Mouse (Mus musculus) forebrain, embryonic 12.5 days (tissue): Measurements from ENCODE around the gene Man1a. TPM values are rescaled to one million over a fixed set of nuclear protein-coding genes. Genes with fewer than 3 reads are reported as not detected.

Experiments
- ATAC-seq: fragments of 200-750 bp; cut with Nextera tagmentation; 2 replicates; pipeline ENCODE4 v1.8.0; 2017; ENCODE audit warnings: moderate TSS enrichment; ENCODE audit not compliant: low FRiP score
- H3K27ac ChIP-seq: fragments of 300-500 bp; sonication (generic); 2 replicates; pipeline ENCODE4 v1.5.1; 2016; ENCODE audit warnings: mild to moderate bottlenecking
- H3K27me3 ChIP-seq: fragments of 300-500 bp; sonication (generic); 2 replicates; pipeline ENCODE4 v1.6.1; 2016; ENCODE audit warnings: mild to moderate bottlenecking
- H3K36me3 ChIP-seq: fragments of 300-500 bp; sonication (generic); replicated peaks from 2 replicates; pipeline ENCODE4 v1.6.1; 2016; ENCODE audit warnings: mild to moderate bottlenecking
- H3K4me1 ChIP-seq: fragments of 300-500 bp; sonication (generic); 2 replicates; pipeline ENCODE4 v1.6.1; 2016
- H3K4me2 ChIP-seq: fragments of 300-500 bp; sonication (generic); 2 replicates; pipeline ENCODE4 v1.6.1; 2016; ENCODE audit warnings: mild to moderate bottlenecking, moderate library complexity
- H3K4me3 ChIP-seq: fragments of 300-500 bp; sonication (generic); replicated peaks from 2 replicates; pipeline ENCODE4 v1.5.1; 2016; ENCODE audit warnings: mild to moderate bottlenecking
- H3K9ac ChIP-seq: fragments of 300-500 bp; sonication (generic); 2 replicates; pipeline ENCODE4 v1.6.1; 2016; ENCODE audit warnings: mild to moderate bottlenecking
- H3K9me3 ChIP-seq: fragments of 300-500 bp; sonication (generic); 2 replicates; pipeline ENCODE4 v1.6.1; 2016
- WGBS: fragments of 180-500 bp; shearing (Covaris S2); methylation state at CpG from one replicate; pipeline ENCODE4 v1.1.7; 2016; 5-methylcytosine and 5-hydroxymethylcytosine counted together
- polyA plus RNA-seq: library from polyadenylated mRNA; unstranded; fragments of >200 nt; fragmentation: Nextera tagmentation; extraction: Ambion mirVana; gene quantifications from 2 replicates; pipeline ENCODE4 v1.2.1, GENCODE M21; 2016

Man1a gene
- polyA plus RNA-seq, 1 experiment from 2014 or later = 1.8 TPM

DNA sequence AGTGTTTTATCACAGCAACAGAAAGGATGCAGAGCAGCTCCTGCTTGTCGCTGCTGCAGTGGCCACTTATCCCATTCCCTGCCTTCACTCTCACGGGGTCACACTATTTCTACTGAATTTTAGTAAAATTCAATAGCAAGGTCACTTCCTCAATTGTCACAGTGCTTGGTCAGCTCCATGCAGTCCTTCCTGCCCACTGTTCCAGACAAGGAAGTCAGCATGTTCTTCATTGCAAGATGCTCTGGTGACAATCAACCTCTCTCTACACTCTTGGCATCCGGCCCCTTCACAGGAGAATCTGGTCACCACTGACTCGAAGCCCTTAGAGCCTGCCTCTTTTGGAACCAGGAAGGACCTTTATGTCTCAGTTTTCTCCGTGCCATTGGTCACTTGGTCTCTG lies 148.5 kb downstream of the Man1a start:
- no peak overlapping the region for H3K4me3 ChIP-seq
- WGBS = 89% methylated on average over 5 of the region's 5 CpGs

DNA sequence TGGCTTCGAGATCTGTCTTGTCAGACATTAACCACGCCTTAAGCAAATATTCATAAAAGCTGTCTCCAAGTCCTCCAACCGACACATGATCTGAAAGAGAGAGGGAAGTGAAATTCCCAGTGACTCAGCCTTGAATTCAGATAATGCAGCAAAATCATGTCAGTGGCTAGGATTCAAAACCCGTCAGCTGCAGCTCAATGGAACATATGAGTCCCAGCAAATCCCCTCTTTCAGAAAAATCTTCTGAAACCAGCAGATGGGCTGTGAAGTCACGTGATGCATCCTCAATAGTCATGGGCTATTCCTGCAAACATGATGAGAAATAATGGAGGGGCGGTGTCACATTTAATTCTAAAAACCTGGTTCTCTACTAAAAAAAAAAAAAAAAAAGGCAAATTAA lies 151.0 kb downstream of the Man1a start:
- no peaks in the 10 kb centered on the region for H3K9me3 ChIP-seq
- H3K4me1 ChIP-seq = no peaks in the 10 kb centered on the region
- no peak overlapping the region for H3K9ac ChIP-seq
- H3K27ac ChIP-seq = no peak overlapping the region
- WGBS = 84% methylated on average over 6 of the region's 6 CpGs
- no peak overlapping the region for H3K4me3 ChIP-seq
- H3K27me3 ChIP-seq = no peaks in the 10 kb centered on the region
- H3K36me3 ChIP-seq = no peaks in the 10 kb centered on the region
- no peak for ATAC-seq
- H3K4me2 ChIP-seq = no peak overlapping the region

More for the DNA sequence above, 148.5 kb downstream of the Man1a start:
- Histone ChIP-seq H3K9me3 (no peaks in the 10 kb centered on the region), H3K27me3 (no peaks in the 10 kb centered on the region), H3K27ac (no peak overlapping the region), H3K36me3 (no peaks in the 10 kb centered on the region), H3K9ac (no peak overlapping the region), H3K4me1 (no peaks in the 10 kb centered on the region), H3K4me2 (no peak overlapping the region)
- ATAC-seq = no peak

DNA sequence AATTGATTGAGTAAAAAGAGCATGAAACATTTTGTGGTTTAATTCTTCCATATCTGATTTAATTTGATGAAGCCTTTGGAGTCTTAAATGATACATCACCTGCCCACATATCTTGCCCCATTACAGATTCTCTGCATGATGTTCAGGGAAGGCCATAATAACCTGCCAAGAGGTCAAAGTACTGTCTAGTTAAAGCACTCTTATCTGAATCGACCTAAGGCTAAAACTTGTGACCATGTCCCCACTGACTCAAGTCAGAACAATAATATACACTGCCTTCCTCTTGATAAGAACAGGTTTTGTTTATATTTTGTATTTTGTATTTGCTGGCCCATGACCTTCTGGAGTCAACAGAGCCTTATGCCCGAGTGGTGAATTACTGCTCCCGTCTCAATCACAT lies 154.2 kb downstream of the Man1a start:
- H3K4me3 ChIP-seq = no peak overlapping the region
- no peaks in the 10 kb centered on the region for H3K4me1 ChIP-seq
- no peaks in the 10 kb centered on the region for H3K9me3 ChIP-seq
- WGBS = 88% methylated on average over 3 of the region's 3 CpGs
- H3K9ac ChIP-seq = no peak overlapping the region
- H3K4me2 ChIP-seq = no peak overlapping the region
- no peak overlapping the region for H3K27ac ChIP-seq
- ATAC-seq = no peak
- no peaks in the 10 kb centered on the region for H3K27me3 ChIP-seq
- no peaks in the 10 kb centered on the region for H3K36me3 ChIP-seq

DNA sequence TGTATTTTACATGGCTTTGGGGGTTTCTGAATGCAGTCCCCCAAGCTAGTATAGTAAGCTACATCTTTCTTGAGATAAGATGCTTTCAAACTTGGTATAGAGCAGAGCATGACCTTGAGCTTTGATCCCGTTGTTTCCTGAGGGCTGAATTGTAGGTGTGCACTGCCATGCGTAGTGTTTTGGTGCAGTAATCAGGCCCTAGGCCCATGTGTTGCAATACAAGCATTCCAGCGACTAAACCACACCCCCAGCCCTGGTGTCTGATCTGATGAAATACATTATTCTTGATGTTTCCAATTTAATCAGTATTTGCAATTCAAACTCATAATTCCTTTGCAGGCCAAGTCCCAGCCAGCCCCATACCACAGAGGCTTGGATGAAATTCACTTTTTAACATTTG lies 158.9 kb downstream of the Man1a start:
- H3K9me3 ChIP-seq = no peaks in the 10 kb centered on the region
- no peak overlapping the region for H3K4me3 ChIP-seq
- ATAC-seq = no peak
- no peaks in the 10 kb centered on the region for H3K4me1 ChIP-seq
- no peak overlapping the region for H3K27ac ChIP-seq
- H3K9ac ChIP-seq = no peak overlapping the region
- H3K27me3 ChIP-seq = no peaks in the 10 kb centered on the region
- H3K36me3 ChIP-seq = no peaks in the 10 kb centered on the region
- 87% methylated on average over 3 of the region's 3 CpGs for WGBS
- H3K4me2 ChIP-seq = no peak overlapping the region

DNA sequence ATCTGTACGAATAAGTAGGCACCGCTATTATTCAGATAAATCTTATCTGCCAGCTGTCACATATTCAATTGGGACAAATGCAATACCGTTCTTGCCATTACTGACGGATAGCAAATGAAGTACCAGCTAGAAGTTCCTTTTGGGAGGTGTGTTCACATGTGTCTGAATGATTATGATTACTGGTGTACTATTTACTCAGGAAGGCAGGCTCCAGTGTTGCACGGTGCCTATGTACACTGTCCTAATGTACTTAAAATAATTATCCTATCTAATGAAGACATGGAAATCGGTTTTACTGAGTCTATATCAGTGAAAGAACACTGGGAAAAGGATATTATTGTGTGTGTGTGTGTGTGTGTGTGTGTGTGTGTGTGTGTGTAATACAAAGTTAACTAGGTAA lies 160.7 kb downstream of the Man1a start:
- H3K4me1 ChIP-seq = no peaks in the 10 kb centered on the region
- ATAC-seq = no peak
- no peak overlapping the region for H3K4me3 ChIP-seq
- no peaks in the 10 kb centered on the region for H3K27me3 ChIP-seq
- no peak overlapping the region for H3K4me2 ChIP-seq
- H3K36me3 ChIP-seq = no peaks in the 10 kb centered on the region
- H3K9ac ChIP-seq = no peak overlapping the region
- 89% methylated on average over 6 of the region's 6 CpGs for WGBS
- H3K9me3 ChIP-seq = no peaks in the 10 kb centered on the region
- no peak overlapping the region for H3K27ac ChIP-seq

DNA sequence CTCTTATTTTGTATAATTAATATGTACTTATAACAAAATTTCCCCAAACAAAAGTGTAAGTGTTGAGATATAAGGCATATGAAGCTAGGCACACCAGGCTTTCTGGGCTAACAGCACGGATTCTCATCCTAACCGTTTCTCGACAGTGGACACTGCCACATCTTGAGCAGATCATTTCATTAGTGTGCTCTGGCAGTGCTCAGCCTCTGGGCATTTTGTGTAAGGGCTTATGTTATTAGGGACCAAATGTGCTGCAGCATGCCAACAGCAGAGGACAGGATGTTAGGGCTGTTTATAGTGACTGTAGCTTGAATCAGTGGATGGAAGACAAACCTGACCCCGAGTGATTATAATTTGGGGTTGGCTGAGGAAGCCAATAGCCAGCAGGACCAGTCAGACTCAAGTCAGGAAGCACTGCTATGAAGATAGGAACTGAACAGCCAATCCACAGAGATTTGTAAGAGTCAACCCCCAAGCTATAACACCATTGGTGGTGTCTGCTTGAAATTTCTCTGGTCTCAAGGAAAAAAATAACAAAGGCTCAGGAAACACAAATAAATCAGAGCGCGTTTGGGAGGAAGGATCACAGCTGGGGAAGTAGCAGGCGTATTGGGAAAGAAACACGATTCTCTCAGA lies 161.3 kb downstream of the Man1a start:
- no peaks in the 10 kb centered on the region for H3K27me3 ChIP-seq
- H3K9ac ChIP-seq = no peak overlapping the region
- no peak overlapping the region for H3K27ac ChIP-seq
- no peak for ATAC-seq
- no peak overlapping the region for H3K4me2 ChIP-seq
- WGBS = 76% methylated on average over 8 of the region's 8 CpGs
- no peaks in the 10 kb centered on the region for H3K9me3 ChIP-seq
- no peak overlapping the region for H3K4me3 ChIP-seq
- no peaks in the 10 kb centered on the region for H3K36me3 ChIP-seq
- H3K4me1 ChIP-seq = no peaks in the 10 kb centered on the region

DNA sequence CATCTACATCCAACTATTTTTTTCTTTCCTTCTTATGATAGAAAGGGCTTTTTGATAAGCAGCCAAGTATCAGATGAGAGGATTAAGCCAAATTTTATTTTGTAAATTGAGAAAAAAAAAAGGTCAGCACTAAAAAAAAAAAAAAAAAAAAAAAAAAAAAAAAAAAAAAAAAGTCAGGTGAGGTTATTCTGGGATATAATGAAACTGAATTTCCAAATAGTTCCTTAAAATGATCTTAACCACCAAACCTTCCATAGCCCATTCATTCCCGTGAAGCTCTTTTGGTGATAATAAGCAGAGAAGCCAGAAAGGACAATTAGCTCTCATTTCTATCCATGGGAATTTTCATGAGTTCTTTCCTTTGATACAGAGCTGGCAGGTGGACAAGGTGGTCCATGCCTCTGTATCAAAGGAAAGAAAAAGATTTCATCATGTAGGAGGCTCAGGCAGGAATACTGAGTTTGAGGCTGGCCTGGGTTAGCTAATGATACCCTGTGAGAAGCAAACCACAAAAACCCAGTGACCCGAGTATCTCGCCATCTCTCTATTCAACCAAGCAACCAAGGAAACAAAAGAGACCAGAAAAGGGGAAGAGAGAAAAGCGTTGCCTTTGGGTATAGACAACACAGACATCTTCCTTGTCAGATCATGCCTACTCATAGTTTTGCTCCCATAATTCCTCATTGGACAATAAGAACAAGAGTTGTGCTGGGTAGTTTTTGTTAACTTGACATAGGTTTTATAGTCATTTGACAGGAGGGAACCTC lies 162.7 kb downstream of the Man1a start:
- Histone ChIP-seq H3K9ac (no peak overlapping the region), H3K4me1 (no peaks in the 10 kb centered on the region), H3K9me3 (no peaks in the 10 kb centered on the region), H3K4me2 (no peak overlapping the region), H3K27me3 (no peaks in the 10 kb centered on the region), H3K36me3 (no peaks in the 10 kb centered on the region), H3K4me3 (no peak overlapping the region), H3K27ac (no peak overlapping the region)
- ATAC-seq = no peak
- 86% methylated on average over 4 of the region's 4 CpGs for WGBS

DNA sequence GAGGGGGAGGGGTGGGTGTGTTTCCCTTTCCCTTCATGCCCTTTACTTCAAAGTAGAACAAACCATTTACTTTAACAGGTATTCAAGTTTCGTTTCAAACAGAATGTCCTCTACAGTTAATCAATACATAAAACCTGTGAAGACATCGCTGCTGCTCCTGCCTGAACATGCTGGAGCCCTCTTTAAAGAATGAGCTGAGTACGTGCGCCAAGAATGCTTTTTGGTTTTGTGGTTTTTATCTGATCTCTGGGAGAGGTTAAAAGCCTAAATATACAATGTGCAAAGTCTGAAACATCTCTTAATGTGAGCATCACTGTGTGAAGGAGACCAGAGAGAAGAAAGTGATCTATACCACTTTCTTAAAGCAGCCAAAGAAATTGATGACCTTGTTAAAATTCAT lies 186.9 kb downstream of the Man1a start:
- 88% methylated on average over 4 of the region's 4 CpGs for WGBS
- Histone ChIP-seq H3K27ac (no peak overlapping the region), H3K4me1 (no peaks in the 10 kb centered on the region), H3K9me3 (no peaks in the 10 kb centered on the region), H3K36me3 (no peaks in the 10 kb centered on the region), H3K9ac (no peak overlapping the region), H3K4me3 (no peak overlapping the region), H3K27me3 (no peaks in the 10 kb centered on the region), H3K4me2 (no peak overlapping the region)
- no peak for ATAC-seq

DNA sequence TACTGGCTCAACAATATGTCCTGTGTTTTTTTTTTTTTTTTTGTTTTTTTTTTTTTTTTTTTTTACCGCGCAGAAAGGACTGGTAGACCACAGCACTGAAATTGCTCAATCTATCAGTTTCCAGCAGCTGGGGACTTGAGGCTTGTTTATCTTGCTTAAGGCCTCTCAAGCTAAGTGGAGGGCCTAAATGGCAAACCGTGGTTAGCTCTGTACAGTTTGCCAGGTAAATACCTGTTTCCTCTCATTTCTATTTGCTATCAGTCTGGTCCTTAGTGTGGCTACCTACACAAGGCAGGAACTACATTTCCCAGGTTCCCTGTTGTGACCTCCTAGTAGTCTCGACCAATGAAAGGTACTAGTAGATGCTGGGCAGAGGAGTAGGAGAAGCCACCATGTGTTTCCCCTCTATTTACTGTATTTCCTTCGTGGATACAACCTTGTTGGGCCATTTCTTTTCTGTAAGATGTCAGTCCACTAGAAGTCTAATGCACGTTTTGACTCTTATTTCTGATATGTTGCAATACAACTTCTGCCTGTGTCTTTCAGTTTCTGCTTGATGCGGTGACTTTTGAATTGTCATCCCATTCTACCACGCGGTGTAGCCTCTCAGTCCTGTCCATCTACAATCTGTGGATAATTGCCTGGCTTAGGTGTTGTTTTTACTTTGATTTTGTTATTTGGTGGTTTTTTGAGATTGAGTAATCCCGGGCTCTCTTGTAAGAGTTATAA lies 187.9 kb downstream of the Man1a start:
- WGBS = 88% methylated on average over 10 of the region's 10 CpGs

DNA sequence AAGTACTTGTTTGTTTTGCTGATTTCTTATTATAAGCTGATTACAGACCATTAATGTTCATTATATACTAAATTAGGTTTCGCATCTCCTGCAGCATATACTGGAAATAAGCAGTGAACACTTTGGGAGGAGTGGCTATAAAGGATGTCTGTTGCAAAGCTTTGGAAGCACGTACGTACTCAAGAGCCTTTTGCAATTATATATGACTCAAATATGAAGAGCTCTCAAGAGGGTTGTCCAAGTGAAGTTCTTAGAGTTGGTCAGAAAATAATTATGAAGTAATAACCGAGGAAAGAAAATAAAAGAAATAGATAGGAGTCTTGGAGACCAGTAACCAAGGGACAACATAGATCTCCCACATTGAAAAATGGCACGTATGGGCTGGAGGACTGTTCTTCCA lies 189.9 kb downstream of the Man1a start:
- no peak overlapping the region for H3K9ac ChIP-seq
- ATAC-seq = no peak
- H3K4me1 ChIP-seq = no peaks in the 10 kb centered on the region
- H3K4me2 ChIP-seq = no peak overlapping the region
- H3K36me3 ChIP-seq = no peaks in the 10 kb centered on the region
- no peak overlapping the region for H3K4me3 ChIP-seq
- no peaks in the 10 kb centered on the region for H3K27me3 ChIP-seq
- WGBS = 84% methylated on average over 5 of the region's 5 CpGs
- H3K27ac ChIP-seq = no peak overlapping the region
- no peaks in the 10 kb centered on the region for H3K9me3 ChIP-seq

More for the DNA sequence above, 187.9 kb downstream of the Man1a start:
- Histone ChIP-seq H3K36me3 (no peaks in the 10 kb centered on the region), H3K4me3 (no peak overlapping the region), H3K4me2 (no peak overlapping the region), H3K27me3 (no peaks in the 10 kb centered on the region), H3K9ac (no peak overlapping the region), H3K9me3 (no peaks in the 10 kb centered on the region), H3K4me1 (no peaks in the 10 kb centered on the region), H3K27ac (no peak overlapping the region)
- ATAC-seq = no peak

DNA sequence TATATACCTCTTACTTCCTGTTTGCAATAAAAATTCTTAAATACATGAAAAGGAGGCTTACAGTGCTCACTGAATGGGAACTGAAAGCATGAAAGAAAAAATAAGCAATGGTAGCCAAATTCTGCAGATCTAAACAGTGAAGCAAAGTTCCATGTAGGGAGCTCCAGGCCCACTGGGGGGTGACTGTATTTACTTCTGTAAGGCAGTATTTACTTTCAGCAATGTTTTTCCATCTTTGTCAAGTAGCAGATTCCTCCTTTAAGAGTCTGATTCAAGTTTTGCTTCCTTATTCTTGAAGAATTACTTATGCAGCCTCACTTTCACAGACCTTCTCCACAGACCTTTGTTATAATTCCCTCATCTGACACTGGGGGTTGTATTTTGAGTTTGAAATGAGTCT lies 195.1 kb downstream of the Man1a start:
- H3K9me3 ChIP-seq = no peaks in the 10 kb centered on the region
- H3K27ac ChIP-seq = no peak overlapping the region
- no peaks in the 10 kb centered on the region for H3K36me3 ChIP-seq
- H3K27me3 ChIP-seq = no peaks in the 10 kb centered on the region
- no peak overlapping the region for H3K4me3 ChIP-seq
- no peaks in the 10 kb centered on the region for H3K4me1 ChIP-seq
- no peak overlapping the region for H3K4me2 ChIP-seq
- no peak for ATAC-seq
- no peak overlapping the region for H3K9ac ChIP-seq

DNA sequence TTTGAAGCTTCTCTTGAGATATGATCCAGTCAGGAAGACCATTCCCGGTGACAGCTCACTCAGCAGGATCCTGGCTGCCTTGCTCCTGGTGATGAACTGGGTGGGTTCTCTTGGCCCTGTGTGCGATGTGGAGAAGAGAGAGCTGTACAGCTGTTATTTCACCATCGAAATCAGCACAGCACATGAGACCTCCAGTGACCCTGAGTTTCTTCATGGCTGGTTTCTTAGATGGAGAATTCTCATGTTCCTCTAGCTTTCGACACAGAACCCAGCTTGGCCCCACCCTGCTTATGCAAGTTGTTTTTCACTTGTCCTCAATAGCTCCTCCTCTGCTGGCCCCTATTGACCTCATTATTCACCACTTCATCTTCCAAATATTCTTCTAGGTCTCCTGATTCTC lies 200.5 kb downstream of the Man1a start:
- Histone ChIP-seq H3K36me3 (no peaks in the 10 kb centered on the region), H3K27me3 (no peaks in the 10 kb centered on the region), H3K27ac (no peak overlapping the region), H3K9ac (no peak overlapping the region), H3K4me3 (no peak overlapping the region), H3K4me1 (no peaks in the 10 kb centered on the region), H3K9me3 (no peaks in the 10 kb centered on the region), H3K4me2 (no peak overlapping the region)
- 90% methylated on average over 4 of the region's 4 CpGs for WGBS
- no peak for ATAC-seq

DNA sequence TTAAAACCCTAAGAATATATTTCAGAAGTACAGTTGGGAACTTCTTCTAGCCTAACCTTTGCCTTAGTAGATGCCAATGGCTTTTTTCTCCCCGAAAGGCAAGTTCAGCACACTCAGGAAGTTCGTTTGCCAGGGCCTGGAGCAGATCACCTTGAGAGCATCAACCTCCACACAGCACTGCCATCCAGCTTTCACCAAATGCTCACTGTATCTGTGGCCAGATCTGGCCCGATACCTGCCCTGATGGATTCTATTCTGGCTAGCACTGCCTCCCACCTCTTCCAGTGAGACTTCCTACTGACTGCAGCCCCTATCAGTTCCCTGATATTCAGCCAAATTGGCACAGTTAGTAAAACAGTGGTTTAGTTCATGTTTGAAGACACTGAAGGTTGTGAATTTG lies 202.2 kb downstream of the Man1a start:
- ATAC-seq = no peak
- WGBS = 80% methylated on average over 3 of the region's 3 CpGs
- H3K9me3 ChIP-seq = no peaks in the 10 kb centered on the region

More for the DNA sequence above, 202.2 kb downstream of the Man1a start:
- no peaks in the 10 kb centered on the region for H3K4me1 ChIP-seq
- no peak overlapping the region for H3K4me3 ChIP-seq
- no peak overlapping the region for H3K9ac ChIP-seq
- no peak overlapping the region for H3K4me2 ChIP-seq
- no peak overlapping the region for H3K27ac ChIP-seq
- H3K27me3 ChIP-seq = no peaks in the 10 kb centered on the region
- H3K36me3 ChIP-seq = no peaks in the 10 kb centered on the region
